Mouse (Mus musculus): ENCODE data around the gene S100a6. TPM values are rescaled to one million over a fixed set of nuclear protein-coding genes. Genes with fewer than 3 reads are reported as not detected.

Gene S100a6
- polyA plus RNA-seq, 1 experiment, result 50.6 TPM

Other genes with a start within 250 kb of the S100a6 start
- 7.9 and 8.4 TPM in 2 replicates for gene Slc27a3, start 222.9 kb upstream of the S100a6 start, polyA plus RNA-seq (2012; rRNA removed)
- gene Ints3, start 179.3 kb upstream of the S100a6 start, polyA plus RNA-seq (2012; rRNA removed), result 44.3 and 49.0 TPM in 2 replicates
- 24.0 and 27.2 TPM in 2 replicates for gene Npr1, start 147.0 kb upstream of the S100a6 start, polyA plus RNA-seq (2012; rRNA removed)
- 84.3 and 89.2 TPM in 2 replicates for gene Ilf2, start 136.8 kb upstream of the S100a6 start, polyA plus RNA-seq (2012; rRNA removed)
- gene Snapin, start 121.8 kb upstream of the S100a6 start, polyA plus RNA-seq (2012; rRNA removed), result 76.1 and 78.7 TPM in 2 replicates
- 136 and 140 TPM in 2 replicates for gene Chtop, start 103.4 kb upstream of the S100a6 start, polyA plus RNA-seq (2012; rRNA removed)
- 307 and 323 TPM in 2 replicates for gene S100a1, start 98.5 kb upstream of the S100a6 start, polyA plus RNA-seq (2012; rRNA removed)
- 62.0 and 66.7 TPM in 2 replicates for gene S100a13, start 98.4 kb upstream of the S100a6 start, polyA plus RNA-seq (2012; rRNA removed)
- gene S100a14, start 86.0 kb upstream of the S100a6 start, polyA plus RNA-seq (2012; rRNA removed), result not detected in 2 replicates
- gene S100a16, start 75.6 kb upstream of the S100a6 start, polyA plus RNA-seq (2012; rRNA removed), result 119 and 133 TPM in 2 replicates
- gene S100a3, start 52.3 kb upstream of the S100a6 start, polyA plus RNA-seq (2012; rRNA removed), result 2.7 and 3.4 TPM in 2 replicates
- not detected in 2 replicates for gene S100a2, start 22.6 kb upstream of the S100a6 start, polyA plus RNA-seq (2012; rRNA removed)
- not detected in 2 replicates for gene Gm42674, start 11.0 kb upstream of the S100a6 start, polyA plus RNA-seq (2012; rRNA removed)
- 13.9 and 14.5 TPM in 2 replicates for gene S100a4, start 9.1 kb upstream of the S100a6 start, polyA plus RNA-seq (2012; rRNA removed)
- gene S100a5, start 4.4 kb upstream of the S100a6 start, polyA plus RNA-seq (2012; rRNA removed), result 186 and 213 TPM in 2 replicates
- gene S100a7a, start 41.1 kb downstream of the S100a6 start, polyA plus RNA-seq (2012; rRNA removed), result 0.70 and 0.76 TPM in 2 replicates
- gene S100a8, start 56.1 kb downstream of the S100a6 start, polyA plus RNA-seq (2012; rRNA removed), result 1.9 and 3.7 TPM in 2 replicates
- gene S100a9, start 82.8 kb downstream of the S100a6 start, polyA plus RNA-seq (2012; rRNA removed), result 2.0 and 6.7 TPM in 2 replicates
- not detected in 2 replicates for gene Pglyrp4, start 114.0 kb downstream of the S100a6 start, polyA plus RNA-seq (2012; rRNA removed)
- gene Gm5849, start 165.0 kb downstream of the S100a6 start, polyA plus RNA-seq (2012; rRNA removed), result not detected in 2 replicates